8 mouse cellular contexts compared by ENCODE assay signal in genomic region chr7:127769651-127770038, GRCm38 (mm10). TPM values are rescaled to one million over a fixed set of nuclear protein-coding genes. Genes with fewer than 3 reads are reported as not detected.
DNase-seq lines count a peak whose midpoint lies in the region; ATAC-seq and TF ChIP-seq lines count a peak whose summit lies in the region.

TSS of gene Orai3 (plus strand) at chr7:127769815.

- in situ Hi-C loops in CH12.LX (cut with MboI; ENCODE audit: low pct_ligation_motif_present, low pct_unique_long_range_greater_than_20kb, low sequenced_read_pairs): loop anchor here (5.0 to 25.0 kb wide), 2 partner anchors 407 to 1052 kb away; no protein-coding TSS in a partner anchor

- H3K79me2 ChIP-seq in CH12.LX (replicated peaks; ENCODE audit: control insufficient read depth, extremely low read depth, insufficient read depth, poor library complexity, severe bottlenecking): peaks cover 14% of the 10 kb centered on the region

- no peak for TF ChIP-seq CTCF in CH12.LX (conservative IDR thresholded peaks at IDR 0.05 in 1 of 2, IDR thresholded peaks at IDR 0.05 in 1 of 2; ENCODE audit: low read depth in 2 of 2, low read length in 2 of 2)
- no peak for TF ChIP-seq CTCF in heart, postnatal 0 days (IDR thresholded peaks at IDR 0.05; ENCODE audit: low read depth)

- dilution Hi-C loops in CH12.LX (cut with MboI; ENCODE audit: extremely low pct_ligation_motif_present, extremely low pct_unique_long_range_greater_than_20kb, low sequenced_read_pairs): no loop called here

- TF ChIP-seq EP300 in CH12.LX (IDR thresholded peaks at IDR 0.05; ENCODE audit: low read length): peak; percentile 44; the same call in 1 of the 2 replicates
- TF ChIP-seq EP300 in heart, postnatal 0 days (IDR thresholded peaks at IDR 0.05; ENCODE audit: low read depth): 0 out of 2 replicates have a peak, but pooled peaks have one; percentile 47

- peak; percentile 88 for DNase-seq in CH12.LX (ENCODE audit: extremely low read depth)
- peak; percentile 72 for DNase-seq in heart, postnatal 0 days (ENCODE audit: low spot score)
- DNase-seq in kidney, postnatal 4 days: peak; percentile 91 to 94
- peak; percentile 93 to 94 for DNase-seq in lung, adult 18-20 months
- peak; percentile 87 for DNase-seq in testis, postnatal 14 days (ENCODE audit: low spot score)

- H3K4me3 ChIP-seq in CH12.LX (replicated peaks in 1 of 3; ENCODE audit: low read depth in 2 of 3, low read length in 2 of 3, poor library complexity in 1 of 3): peak within 1 kb of the TSS; percentile 77 to 87 (median 78)
- peak within 1 kb of the TSS; percentile 47 for H3K4me3 ChIP-seq in forebrain, embryonic 13.5 days
- peak within 1 kb of the TSS; percentile 69 for H3K4me3 ChIP-seq in heart, postnatal 0 days (ENCODE audit: low read depth, low read length)
- peak within 1 kb of the TSS; percentile 40 for H3K4me3 ChIP-seq in neural tube, embryonic 14.5 days (ENCODE audit: low read depth, low read length)

- TF ChIP-seq RAD21 in CH12.LX (IDR thresholded peaks at IDR 0.05; ENCODE audit: low read depth, low read length): no peak

- TF ChIP-seq POLR2A in CH12.LX (IDR thresholded peaks at IDR 0.05; ENCODE audit: low read depth, low read length): peak; percentile 97

- H3K4me1 ChIP-seq in CH12.LX (ENCODE audit: control insufficient read depth in 1 of 2, insufficient read depth in 2 of 2): peaks cover 5 to 60% of the 10 kb centered on the region in 2 experiments
- H3K4me1 ChIP-seq in forebrain, embryonic 13.5 days: peaks cover 35% of the 10 kb centered on the region
- peaks cover 12% of the 10 kb centered on the region for H3K4me1 ChIP-seq in heart, postnatal 0 days (ENCODE audit: control insufficient read depth, insufficient read depth)
- peaks cover 8% of the 10 kb centered on the region; the same call in 1 of the 2 replicates for H3K4me1 ChIP-seq in neural tube, embryonic 14.5 days (ENCODE audit: control insufficient read depth, insufficient read depth, low read length)

- H3K4me2 ChIP-seq in CH12.LX (ENCODE audit: insufficient read depth, low read depth, poor library complexity, severe bottlenecking): peak within 1 kb of the TSS; percentile 72
- peak within 1 kb of the TSS; percentile 80 for H3K4me2 ChIP-seq in forebrain, embryonic 13.5 days
- H3K4me2 ChIP-seq in heart, postnatal 0 days (ENCODE audit: low read depth, low read length): peak within 1 kb of the TSS; percentile 82
- H3K4me2 ChIP-seq in neural tube, embryonic 14.5 days (ENCODE audit: low read depth, low read length): peak within 1 kb of the TSS; percentile 61

- 1% methylated on average over 24 of the region's 24 CpGs for WGBS in forebrain, embryonic 13.5 days
- 1% methylated on average over 21 of the region's 24 CpGs for WGBS in heart, postnatal 0 days
- WGBS in neural tube, embryonic 14.5 days: under 1% methylated on average over 24 of the region's 24 CpGs

- peaks cover 16 to 49% of the 10 kb centered on the region in 2 experiments for H3K36me3 ChIP-seq in CH12.LX (replicated peaks in 1 of 2; ENCODE audit: control insufficient read depth in 1 of 2, insufficient read depth in 1 of 2, low read length in 1 of 2)
- peaks cover 40% of the 10 kb centered on the region for H3K36me3 ChIP-seq in forebrain, embryonic 13.5 days (ENCODE audit: poor library complexity, severe bottlenecking)
- H3K36me3 ChIP-seq in heart, postnatal 0 days (replicated peaks; ENCODE audit: control insufficient read depth, insufficient read depth, low read length): peaks cover 22% of the 10 kb centered on the region
- H3K36me3 ChIP-seq in neural tube, embryonic 14.5 days (ENCODE audit: control insufficient read depth, insufficient read depth, low read length): peaks cover 30% of the 10 kb centered on the region

- H3K27me3 ChIP-seq in CH12.LX (replicated peaks): no peaks in the 10 kb centered on the region
- H3K27me3 ChIP-seq in forebrain, embryonic 13.5 days: no peaks in the 10 kb centered on the region
- no peaks in the 10 kb centered on the region for H3K27me3 ChIP-seq in heart, postnatal 0 days (ENCODE audit: control insufficient read depth, insufficient read depth, low read length)
- H3K27me3 ChIP-seq in neural tube, embryonic 14.5 days (ENCODE audit: control insufficient read depth, insufficient read depth, low read length): no peaks in the 10 kb centered on the region

- ATAC-seq in cerebellum, adult (ENCODE audit: insufficient number of reproducible peaks, low FRiP score, low TSS enrichment): peak; percentile 38; the same call in 1 of the 2 replicates
- ATAC-seq in forebrain, embryonic 13.5 days: peak; percentile 61
- peak; percentile 73 for ATAC-seq in heart, postnatal 0 days (ENCODE audit: insufficient read depth, low read depth)
- peak; percentile 60; the same call in 1 of the 2 replicates for ATAC-seq in neural tube, embryonic 14.5 days (ENCODE audit: low read depth)

- peak within 1 kb of the TSS; percentile 65 for H3K27ac ChIP-seq in CH12.LX (ENCODE audit: insufficient read depth, low read depth)
- H3K27ac ChIP-seq in forebrain, embryonic 13.5 days: peak within 1 kb of the TSS; percentile 66
- H3K27ac ChIP-seq in heart, postnatal 0 days (ENCODE audit: low read depth): peak within 1 kb of the TSS; percentile 85
- H3K27ac ChIP-seq in neural tube, embryonic 14.5 days (ENCODE audit: low read depth, low read length): peak within 1 kb of the TSS; percentile 30

- H3K9ac ChIP-seq in CH12.LX (ENCODE audit: insufficient read depth, low read depth): peak within 1 kb of the TSS; percentile 72
- H3K9ac ChIP-seq in forebrain, embryonic 13.5 days: peak within 1 kb of the TSS; percentile 74
- peak within 1 kb of the TSS; percentile 86 for H3K9ac ChIP-seq in heart, postnatal 0 days (replicated peaks; ENCODE audit: low read depth, low read length)
- H3K9ac ChIP-seq in neural tube, embryonic 14.5 days (replicated peaks; ENCODE audit: low read depth, low read length): peak within 1 kb of the TSS; percentile 53

- H3K9me3 ChIP-seq in CH12.LX (replicated peaks; ENCODE audit: low read length): no peaks in the 10 kb centered on the region
- no peaks in the 10 kb centered on the region for H3K9me3 ChIP-seq in forebrain, embryonic 13.5 days (replicated peaks)
- H3K9me3 ChIP-seq in heart, postnatal 0 days (replicated peaks; ENCODE audit: control insufficient read depth, low read length): no peaks in the 10 kb centered on the region
- no peaks in the 10 kb centered on the region for H3K9me3 ChIP-seq in neural tube, embryonic 14.5 days (ENCODE audit: control insufficient read depth, low read length)

TF ChIP-seq in CH12.LX, 34 proteins besides CTCF, POLR2A, EP300 and RAD21 (continues in another document):
- TF ChIP-seq MXI1 (IDR thresholded peaks at IDR 0.05; ENCODE audit: low read depth, low read length): peak; percentile 85
- TF ChIP-seq TCF12 (IDR thresholded peaks at IDR 0.05; ENCODE audit: low read depth, low read length): peak; percentile 92
- peak; percentile 81 for TF ChIP-seq USF1 (IDR thresholded peaks at IDR 0.05; ENCODE audit: low read depth, low read length)
- 0 out of 2 replicates have a peak, but pooled peaks have one; percentile 47 for TF ChIP-seq MEF2A (IDR thresholded peaks at IDR 0.05; ENCODE audit: borderline replicate concordance, low read depth, low read length)
- no peak for TF ChIP-seq MAFK (IDR thresholded peaks at IDR 0.05; ENCODE audit: insufficient replicate concordance, low read length)
- TF ChIP-seq E2F4 (IDR thresholded peaks at IDR 0.05; ENCODE audit: insufficient replicate concordance, low read depth, low read length): no peak
- no peak for TF ChIP-seq CHD1 (IDR thresholded peaks at IDR 0.05; ENCODE audit: low read depth, low read length)
- TF ChIP-seq BHLHE40 (IDR thresholded peaks at IDR 0.05; ENCODE audit: low read depth, low read length): peak; percentile 17; the same call in 1 of the 2 replicates
- no peak for TF ChIP-seq GABPA (IDR thresholded peaks at IDR 0.05; ENCODE audit: insufficient replicate concordance, low read depth, low read length)
- peak; percentile 95 for TF ChIP-seq POLR2AphosphoS2 (IDR thresholded peaks at IDR 0.05; ENCODE audit: low read depth, low read length)
- no peak for TF ChIP-seq ZKSCAN1 (IDR thresholded peaks at IDR 0.05; ENCODE audit: borderline replicate concordance, low read depth, low read length)
- no peak for TF ChIP-seq SMC3 (IDR thresholded peaks at IDR 0.05; ENCODE audit: low read depth, low read length)
- no peak for TF ChIP-seq JUN (IDR thresholded peaks at IDR 0.05; ENCODE audit: insufficient read depth, low read depth, low read length)
- no peak; the same call in 1 of the 2 replicates for TF ChIP-seq NRF1 (IDR thresholded peaks at IDR 0.05; ENCODE audit: low read depth, low read length)
- TF ChIP-seq ZNF384 (IDR thresholded peaks at IDR 0.05; ENCODE audit: low read depth, low read length): no peak
- peak; percentile 79 for TF ChIP-seq TBP (conservative IDR thresholded peaks at IDR 0.05; ENCODE audit: low read depth, low read length)
- no peak; the same call in 1 of the 2 replicates for TF ChIP-seq RCOR1 (conservative IDR thresholded peaks at IDR 0.05; ENCODE audit: low read depth, low read length)
- TF ChIP-seq PAX5 (IDR thresholded peaks at IDR 0.05; ENCODE audit: low read length): no peak
- peak; percentile 19; the same call in 1 of the 2 replicates for TF ChIP-seq HCFC1 (IDR thresholded peaks at IDR 0.05; ENCODE audit: low read depth, low read length)
- peak; percentile 65; the same call in 1 of the 2 replicates for TF ChIP-seq MYC (IDR thresholded peaks at IDR 0.05; ENCODE audit: low read depth, low read length)
- TF ChIP-seq MAX (IDR thresholded peaks at IDR 0.05; ENCODE audit: low read length): peak; percentile 81
- peak; percentile 83 for TF ChIP-seq IRF4 (IDR thresholded peaks at IDR 0.05; ENCODE audit: low read depth, low read length)
- peak; percentile 97 for TF ChIP-seq NELFE (IDR thresholded peaks at IDR 0.05; ENCODE audit: low read depth, low read length)
- TF ChIP-seq ETS1 (conservative IDR thresholded peaks at IDR 0.05; ENCODE audit: low read depth, low read length): no peak; the same call in 1 of the 2 replicates
- peak; percentile 90 for TF ChIP-seq ZMIZ1 (IDR thresholded peaks at IDR 0.05; ENCODE audit: low read depth, low read length)
- no peak for TF ChIP-seq CHD2 (IDR thresholded peaks at IDR 0.05; ENCODE audit: low read length)
- TF ChIP-seq MAZ (IDR thresholded peaks at IDR 0.05; ENCODE audit: low read depth, low read length): 0 out of 2 replicates have a peak, but pooled peaks have one; percentile 43

RNA-seq across cellular contexts. Expression of gene Orai3, which starts in this region (rescaled TPM):
- 15.7 and 16.9 TPM in 2 replicates for total RNA-seq in CH12.LX (2012; rRNA removed)
- 9.3 and 11.6 TPM in 2 replicates for total RNA-seq in CH12.LX (2014; rRNA removed)
- 7.5 and 10.3 TPM in 2 replicates for polyA plus RNA-seq in CH12.LX (2012; ENCODE audit: insufficient read length, low read depth)
- polyA plus RNA-seq in forebrain, embryonic 13.5 days (2015; fragmentation: Nextera tagmentation; extraction: Ambion mirVana): 4.8 and 5.4 TPM in 2 replicates
- total RNA-seq in heart, postnatal 0 days (2014; rRNA removed; ENCODE audit: low replicate concordance): 31.8 and 38.9 TPM in 2 replicates
- 17.3 and 17.6 TPM in 2 replicates for polyA plus RNA-seq in heart, postnatal 0 days (2015; fragmentation: Nextera tagmentation; extraction: Ambion mirVana)
- 4.6 and 6.8 TPM in 2 replicates for polyA plus RNA-seq in neural tube, embryonic 14.5 days (2014; fragmentation: Nextera tagmentation; extraction: Ambion mirVana)

Comparison
In these comparisons a context has a peak if more than half of its experiments do, and no peak if none do; other contexts are left out.
1. Peak in every context shown above with its lines: DNase-seq, ATAC-seq, H3K4me3 ChIP-seq and H3K27ac ChIP-seq.
2. H3K27ac ChIP-seq: peak in every context shown above with its lines; median percentile 85 in heart, postnatal 0 days; 66 in forebrain, embryonic 13.5 days; 65 in CH12.LX; 30 in neural tube, embryonic 14.5 days.